ENCODE assay signal across 11 mouse cellular contexts in the genomic region with DNA sequence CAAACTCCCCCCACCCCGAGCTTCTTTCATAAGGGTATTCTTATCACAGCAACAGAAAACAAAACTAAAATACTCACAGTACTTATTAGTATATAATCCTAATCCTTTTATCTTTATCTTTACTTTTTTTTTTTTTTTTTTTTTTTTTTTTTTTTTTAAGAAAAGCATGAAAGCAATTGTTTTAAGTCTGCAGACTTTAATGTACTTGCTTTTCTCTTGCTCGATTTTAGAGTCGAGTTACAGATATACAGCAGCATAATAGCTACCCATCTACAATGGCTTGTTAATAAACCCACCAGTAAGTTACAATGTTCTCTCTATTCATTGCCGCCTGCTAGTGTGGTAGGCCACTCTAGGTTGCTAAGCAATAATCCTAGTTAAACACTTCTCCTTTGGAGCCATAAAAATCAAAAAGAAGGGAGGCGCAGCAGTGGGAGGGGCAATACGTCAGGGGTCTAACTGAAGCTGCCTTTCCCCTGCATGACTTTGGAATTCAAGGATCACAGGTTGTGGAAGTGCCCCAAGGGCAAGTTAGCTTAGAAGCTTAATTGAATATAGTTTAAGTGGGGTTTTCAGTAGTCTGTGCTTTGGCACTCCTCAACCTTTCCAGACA. TPM values are rescaled to one million over a fixed set of nuclear protein-coding genes. Genes with fewer than 3 reads are reported as not detected.
A peak's percentile ranks its signal among the peaks of the same experiment; 100 is the strongest.
DNase-seq lines count a peak whose midpoint lies in the region; ATAC-seq and TF ChIP-seq lines count a peak whose summit lies in the region.
"Had no signal": no experiment of that assay in that cellular context is flagged by ENCODE, and none has a peak within 500 bp of the region (broad histone marks: within the 10 kb centered on the region; RNA-seq: fewer than 3 reads in every experiment).

No protein-coding gene starts in this region.

- H3K27ac ChIP-seq in lung, embryonic 14.5 days (ENCODE audit: low read depth): peak overlapping the region; percentile 52
- H3K27ac ChIP-seq in embryonic facial prominence, embryonic 10.5 days (replicated peaks): no peak overlapping the region
- H3K27ac ChIP-seq in kidney, embryonic 14.5 days (ENCODE audit: low read depth, low read length): no peak overlapping the region
- no peak overlapping the region for H3K27ac ChIP-seq in midbrain, embryonic 14.5 days (replicated peaks; ENCODE audit: low read depth, low read length)
- H3K27ac ChIP-seq: limb, embryonic 13.5 days had no signal

- no peaks in the 10 kb centered on the region for H3K9me3 ChIP-seq in lung, embryonic 14.5 days (ENCODE audit: low read depth, low read length)
- no peaks in the 10 kb centered on the region for H3K9me3 ChIP-seq in embryonic facial prominence, embryonic 10.5 days
- no peaks in the 10 kb centered on the region for H3K9me3 ChIP-seq in kidney, embryonic 14.5 days (ENCODE audit: control insufficient read depth, low read length)
- no peaks in the 10 kb centered on the region for H3K9me3 ChIP-seq in midbrain, embryonic 14.5 days (ENCODE audit: control insufficient read depth, low read length)
- H3K9me3 ChIP-seq: limb, embryonic 13.5 days; megakaryocyte, embryonic 14.5 days had no signal

- H3K9ac ChIP-seq in lung, embryonic 14.5 days: no peak overlapping the region
- H3K9ac ChIP-seq in kidney, embryonic 14.5 days (ENCODE audit: low read depth, low read length): no peak overlapping the region
- H3K9ac ChIP-seq in midbrain, embryonic 14.5 days (replicated peaks; ENCODE audit: low read length): no peak overlapping the region
- H3K9ac ChIP-seq: limb, embryonic 13.5 days had no signal

- H3K27me3 ChIP-seq in lung, embryonic 14.5 days (ENCODE audit: insufficient read depth, low read length): no peaks in the 10 kb centered on the region
- H3K27me3 ChIP-seq in embryonic facial prominence, embryonic 10.5 days (replicated peaks; ENCODE audit: low read depth, poor library complexity, severe bottlenecking): no peaks in the 10 kb centered on the region
- H3K27me3 ChIP-seq in kidney, embryonic 14.5 days (ENCODE audit: control insufficient read depth, insufficient read depth, low read length): no peaks in the 10 kb centered on the region
- H3K27me3 ChIP-seq in midbrain, embryonic 14.5 days (ENCODE audit: control insufficient read depth, insufficient read depth, low read length): peaks cover 21% of the 10 kb centered on the region
- H3K27me3 ChIP-seq: limb, embryonic 13.5 days; megakaryocyte, embryonic 14.5 days had no signal

- DNase-seq in lung, embryonic 14.5 days: peak; percentile 68
- no peak for DNase-seq in lung, postnatal 14 days
- DNase-seq in embryonic facial prominence, embryonic 10.5 days (ENCODE audit: low spot score): peak; percentile 52
- DNase-seq in midbrain, embryonic 14.5 days: peak; percentile 62
- no peak for DNase-seq in c-Kit-positive CD71-positive TER-119-positive erythroid progenitor cells, embryonic 14.5 days (ENCODE audit: low spot score)
- no peak for DNase-seq in layer of hippocampus, postnatal 25 days (ENCODE audit: extremely low spot score in 1 of 2, low spot score in 1 of 2)
- DNase-seq: adrenal gland, postnatal 36 days; gastrocnemius, postnatal 10 days had no signal

- H3K4me2 ChIP-seq in lung, embryonic 14.5 days: no peak overlapping the region
- no peak overlapping the region for H3K4me2 ChIP-seq in kidney, embryonic 14.5 days (replicated peaks; ENCODE audit: low read depth, low read length)
- no peak overlapping the region for H3K4me2 ChIP-seq in midbrain, embryonic 14.5 days (ENCODE audit: low read length)
- H3K4me2 ChIP-seq: limb, embryonic 13.5 days had no signal

- no peaks in the 10 kb centered on the region for H3K4me1 ChIP-seq in lung, embryonic 14.5 days (ENCODE audit: insufficient read depth)
- peaks cover 27% of the 10 kb centered on the region for H3K4me1 ChIP-seq in embryonic facial prominence, embryonic 10.5 days
- peaks cover 2% of the 10 kb centered on the region; the same call in 1 of the 2 replicates for H3K4me1 ChIP-seq in kidney, embryonic 14.5 days (ENCODE audit: control insufficient read depth, insufficient read depth, low read length)
- peaks cover 9% of the 10 kb centered on the region; the same call in 1 of the 2 replicates for H3K4me1 ChIP-seq in midbrain, embryonic 14.5 days (ENCODE audit: control insufficient read depth, insufficient read depth, low read length)

- H3K36me3 ChIP-seq in lung, embryonic 14.5 days (ENCODE audit: insufficient read depth): no peaks in the 10 kb centered on the region
- no peaks in the 10 kb centered on the region for H3K36me3 ChIP-seq in embryonic facial prominence, embryonic 10.5 days (replicated peaks)
- no peaks in the 10 kb centered on the region for H3K36me3 ChIP-seq in kidney, embryonic 14.5 days (ENCODE audit: control insufficient read depth, insufficient read depth, low read length)
- H3K36me3 ChIP-seq in midbrain, embryonic 14.5 days (ENCODE audit: control insufficient read depth, insufficient read depth, low read length): no peaks in the 10 kb centered on the region
- H3K36me3 ChIP-seq: limb, embryonic 13.5 days had no signal

- TF ChIP-seq CTCF in lung, embryonic 14.5 days (IDR thresholded peaks at IDR 0.05; ENCODE audit: low read depth): no peak

- peak; percentile 58; the same call in 1 of the 2 replicates for ATAC-seq in lung, embryonic 14.5 days (ENCODE audit: insufficient read depth)
- 0 out of 2 replicates have a peak, but pooled peaks have one; percentile 49 for ATAC-seq in kidney, embryonic 14.5 days (ENCODE audit: low FRiP score, low TSS enrichment)
- ATAC-seq in midbrain, embryonic 14.5 days (ENCODE audit: low FRiP score, low TSS enrichment): no peak

- 52% methylated on average over 6 of the region's 6 CpGs for WGBS in lung, embryonic 14.5 days
- WGBS in embryonic facial prominence, embryonic 10.5 days: 45% methylated on average over 6 of the region's 6 CpGs
- WGBS in kidney, embryonic 14.5 days: 29% methylated on average over 6 of the region's 6 CpGs
- WGBS in midbrain, embryonic 14.5 days: 10% methylated on average over 6 of the region's 6 CpGs

- no peak overlapping the region for H3K4me3 ChIP-seq in lung, embryonic 14.5 days (ENCODE audit: low read depth, low read length)
- no peak overlapping the region for H3K4me3 ChIP-seq in embryonic facial prominence, embryonic 10.5 days
- H3K4me3 ChIP-seq in kidney, embryonic 14.5 days (ENCODE audit: low read length): no peak overlapping the region
- no peak overlapping the region for H3K4me3 ChIP-seq in midbrain, embryonic 14.5 days (replicated peaks; ENCODE audit: low read depth, low read length)
- H3K4me3 ChIP-seq: limb, embryonic 13.5 days; megakaryocyte, embryonic 14.5 days had no signal

RNA-seq across cellular contexts. Expression of a gene that starts 5.3 kb away (rescaled TPM):
- polyA plus RNA-seq in lung, embryonic 14.5 days (2014; fragmentation: Nextera tagmentation; extraction: Ambion mirVana): 0.15 and 0.29 TPM in 2 replicates
- polyA plus RNA-seq in embryonic facial prominence, embryonic 10.5 days (2016; fragmentation: Nextera tagmentation; extraction: Ambion mirVana): 0.07 and 0.28 TPM in 2 replicates
- polyA plus RNA-seq in kidney, embryonic 14.5 days (2014; fragmentation: Nextera tagmentation; extraction: Ambion mirVana): 0.24 and 0.29 TPM in 2 replicates
- 0.55 and 1.1 TPM in 2 replicates for polyA plus RNA-seq in midbrain, embryonic 14.5 days (2014; fragmentation: Nextera tagmentation; extraction: Ambion mirVana)
- total RNA-seq in layer of hippocampus, postnatal 25 days (2021): 1 to 10 TPM; 3.1 to 4.0 TPM

RNA-seq across cellular contexts. Expression of a gene that starts 22.0 kb away (rescaled TPM):
- 13.8 and 15.5 TPM in 2 replicates for polyA plus RNA-seq in lung, embryonic 14.5 days (2014; fragmentation: Nextera tagmentation; extraction: Ambion mirVana)
- polyA plus RNA-seq in embryonic facial prominence, embryonic 10.5 days (2016; fragmentation: Nextera tagmentation; extraction: Ambion mirVana): 9.2 and 9.5 TPM in 2 replicates
- 5.8 and 10.2 TPM in 2 replicates for polyA plus RNA-seq in kidney, embryonic 14.5 days (2014; fragmentation: Nextera tagmentation; extraction: Ambion mirVana)
- 23.0 and 26.6 TPM in 2 replicates for polyA plus RNA-seq in midbrain, embryonic 14.5 days (2014; fragmentation: Nextera tagmentation; extraction: Ambion mirVana)
- total RNA-seq in layer of hippocampus, postnatal 25 days (2021): 10 to 100 TPM; 31.9 to 37.5 TPM

Comparison
In these comparisons a context has a peak if more than half of its experiments do, and no peak if none do; other contexts are left out.
1. DNase-seq: peak in lung, embryonic 14.5 days (single experiment), embryonic facial prominence, embryonic 10.5 days (single experiment) and midbrain, embryonic 14.5 days (single experiment); none in lung, postnatal 14 days (single experiment), c-Kit-positive CD71-positive TER-119-positive erythroid progenitor cells, embryonic 14.5 days (single experiment) and layer of hippocampus, postnatal 25 days (0 of 2).